ENCODE assay signal across 24 mouse cellular contexts in genomic region chr11:32194086-32194485, GRCm38 (mm10). TPM values are rescaled to one million over a fixed set of nuclear protein-coding genes. Genes with fewer than 3 reads are reported as not detected.
DNase-seq lines count a peak whose midpoint lies in the region; ATAC-seq and TF ChIP-seq lines count a peak whose summit lies in the region.
"Had no signal": no experiment of that assay in that cellular context is flagged by ENCODE, and none has a peak within 500 bp of the region (broad histone marks: within the 10 kb centered on the region; RNA-seq: fewer than 3 reads in every experiment).

No protein-coding gene starts in this region.

- H3K79me2 ChIP-seq in heart, adult 2 months (replicated peaks; ENCODE audit: control insufficient read depth, insufficient read depth, low read length), result no peaks in the 10 kb centered on the region

- no peaks in the 10 kb centered on the region for H3K4me1 ChIP-seq in forebrain, embryonic 11.5 days (replicated peaks; ENCODE audit: control insufficient read depth, insufficient read depth, low read length)
- H3K4me1 ChIP-seq in forebrain, embryonic 10.5 days, result peaks cover 16% of the 10 kb centered on the region
- peaks cover 41% of the 10 kb centered on the region for H3K4me1 ChIP-seq in heart, embryonic 10.5 days
- H3K4me1 ChIP-seq in heart, adult 2 months (ENCODE audit: control insufficient read depth, insufficient read depth, low read length), result no peaks in the 10 kb centered on the region
- H3K4me1 ChIP-seq in liver, embryonic 11.5 days (replicated peaks; ENCODE audit: control insufficient read depth, insufficient read depth, low read length), result peaks cover 15% of the 10 kb centered on the region
- no peaks in the 10 kb centered on the region for H3K4me1 ChIP-seq in liver, postnatal 0 days (ENCODE audit: insufficient read depth)
- H3K4me1 ChIP-seq: forebrain, embryonic 13.5 days; forebrain, embryonic 15.5 days had no signal

- no peak overlapping the region for H3K27ac ChIP-seq in forebrain, embryonic 11.5 days (ENCODE audit: low read depth, low read length)
- H3K27ac ChIP-seq in forebrain, embryonic 10.5 days, result no peak overlapping the region
- H3K27ac ChIP-seq in heart, embryonic 10.5 days, result no peak overlapping the region
- H3K27ac ChIP-seq in heart, adult 2 months, result no peak overlapping the region
- H3K27ac ChIP-seq in liver, embryonic 11.5 days (ENCODE audit: low read depth, low read length), result no peak overlapping the region
- H3K27ac ChIP-seq in liver, postnatal 0 days (ENCODE audit: low read depth), result no peak overlapping the region
- H3K27ac ChIP-seq: embryonic facial prominence, embryonic 10.5 days; embryonic facial prominence, embryonic 12.5 days; forebrain, embryonic 13.5 days; forebrain, embryonic 15.5 days had no signal

- intact Hi-C loops in heart, adult 2 months (cut with DNase I), result no loop called here

- no peak overlapping the region for H3K4me3 ChIP-seq in forebrain, embryonic 11.5 days (ENCODE audit: low read depth, low read length)
- no peak overlapping the region for H3K4me3 ChIP-seq in forebrain, embryonic 10.5 days
- no peak overlapping the region for H3K4me3 ChIP-seq in heart, embryonic 10.5 days
- H3K4me3 ChIP-seq in heart, adult 2 months, result no peak overlapping the region
- H3K4me3 ChIP-seq in liver, embryonic 11.5 days (ENCODE audit: low read depth, low read length), result no peak overlapping the region
- H3K4me3 ChIP-seq in liver, postnatal 0 days (ENCODE audit: low read depth, low read length), result no peak overlapping the region
- H3K4me3 ChIP-seq: embryonic facial prominence, embryonic 10.5 days; embryonic facial prominence, embryonic 12.5 days; forebrain, embryonic 13.5 days; forebrain, embryonic 15.5 days had no signal

- peak; percentile 47 for DNase-seq in forebrain, embryonic 11.5 days (ENCODE audit: low spot score)
- no peak for DNase-seq in forebrain, embryonic 10.5 days (ENCODE audit: extremely low spot score, low spot score)
- peak; percentile 63 for DNase-seq in heart, embryonic 10.5 days (ENCODE audit: low spot score)
- DNase-seq in heart, adult 2 months, result no peak
- peak; percentile 26 for DNase-seq in liver, embryonic 11.5 days (ENCODE audit: low spot score)
- DNase-seq in liver, postnatal 0 days, result no peak
- DNase-seq in testis, postnatal 10 days (ENCODE audit: low spot score), result peak; percentile 36
- DNase-seq in testis, postnatal 14 days (ENCODE audit: low spot score), result no peak
- DNase-seq: adrenal gland, adult 8-10 months; adrenal gland, postnatal 36 days; B cell, adult 2 months; cerebellum, adult 11-12 months; cerebellum, adult 2 months; cerebellum, adult 9-10 months; cerebellum, postnatal 10 days had no signal

- no peaks in the 10 kb centered on the region for H3K27me3 ChIP-seq in forebrain, embryonic 11.5 days (ENCODE audit: control insufficient read depth, insufficient read depth, low read length)
- peaks cover 16% of the 10 kb centered on the region; the same call in 1 of the 2 replicates for H3K27me3 ChIP-seq in forebrain, embryonic 10.5 days (ENCODE audit: poor library complexity, severe bottlenecking)
- H3K27me3 ChIP-seq in heart, embryonic 10.5 days (ENCODE audit: insufficient read depth, poor library complexity, severe bottlenecking), result peaks cover 38% of the 10 kb centered on the region; the same call in 1 of the 2 replicates
- no peaks in the 10 kb centered on the region for H3K27me3 ChIP-seq in heart, adult 2 months (ENCODE audit: control insufficient read depth, insufficient read depth, low read length)
- no peaks in the 10 kb centered on the region for H3K27me3 ChIP-seq in liver, embryonic 11.5 days (replicated peaks; ENCODE audit: control insufficient read depth, insufficient read depth, low read length)
- no peaks in the 10 kb centered on the region for H3K27me3 ChIP-seq in liver, postnatal 0 days (ENCODE audit: insufficient read depth, low read length)
- H3K27me3 ChIP-seq: CH12.LX; forebrain, embryonic 13.5 days; forebrain, embryonic 15.5 days had no signal

- no peak for TF ChIP-seq EP300 in heart, adult 2 months (IDR thresholded peaks at IDR 0.05; ENCODE audit: insufficient read depth, low read depth, low read length)
- no peak for TF ChIP-seq EP300 in liver, postnatal 0 days (IDR thresholded peaks at IDR 0.05; ENCODE audit: low read depth)

- TF ChIP-seq POLR2A in heart, adult 2 months (IDR thresholded peaks at IDR 0.05; ENCODE audit: insufficient read depth, low read depth, low read length), result no peak

- H3K9me3 ChIP-seq in forebrain, embryonic 11.5 days (ENCODE audit: control insufficient read depth, low read length), result no peaks in the 10 kb centered on the region
- no peaks in the 10 kb centered on the region for H3K9me3 ChIP-seq in forebrain, embryonic 10.5 days
- no peaks in the 10 kb centered on the region for H3K9me3 ChIP-seq in heart, embryonic 10.5 days
- H3K9me3 ChIP-seq in liver, embryonic 11.5 days (ENCODE audit: control insufficient read depth, low read length), result no peaks in the 10 kb centered on the region
- H3K9me3 ChIP-seq in liver, postnatal 0 days (ENCODE audit: low read length), result no peaks in the 10 kb centered on the region
- H3K9me3 ChIP-seq: embryonic facial prominence, embryonic 10.5 days; embryonic facial prominence, embryonic 12.5 days; forebrain, embryonic 13.5 days; forebrain, embryonic 15.5 days; G1E had no signal

- no peak for TF ChIP-seq CTCF in heart, adult 2 months (IDR thresholded peaks at IDR 0.05)
- TF ChIP-seq CTCF in liver, postnatal 0 days (IDR thresholded peaks at IDR 0.05; ENCODE audit: low read depth), result no peak

- H3K9ac ChIP-seq in forebrain, embryonic 11.5 days (ENCODE audit: low read length), result no peak overlapping the region
- no peak overlapping the region for H3K9ac ChIP-seq in heart, adult 2 months (ENCODE audit: low read depth, low read length)
- no peak overlapping the region for H3K9ac ChIP-seq in liver, embryonic 11.5 days (ENCODE audit: low read depth, low read length)
- no peak overlapping the region for H3K9ac ChIP-seq in liver, postnatal 0 days (replicated peaks)
- H3K9ac ChIP-seq: embryonic facial prominence, embryonic 12.5 days; forebrain, embryonic 13.5 days; forebrain, embryonic 15.5 days had no signal

- no peak for ATAC-seq in forebrain, embryonic 11.5 days (replicated peaks; ENCODE audit: low FRiP score)
- no peak for ATAC-seq in liver, embryonic 11.5 days (replicated peaks; ENCODE audit: low FRiP score)
- no peak for ATAC-seq in liver, postnatal 0 days
- ATAC-seq: activated CD4-positive, CD25-positive, alpha-beta regulatory T cell, adult 4 months; CD4-positive, CD25-positive, alpha-beta regulatory T cell, adult 4 months; forebrain, embryonic 13.5 days; forebrain, embryonic 15.5 days; Patski had no signal

- WGBS in forebrain, embryonic 11.5 days, result 89% methylated on average over 10 of the region's 10 CpGs
- 86% methylated on average over 10 of the region's 10 CpGs for WGBS in forebrain, embryonic 10.5 days
- WGBS in heart, embryonic 10.5 days, result 74% methylated on average over 10 of the region's 10 CpGs
- 67% methylated on average over 10 of the region's 10 CpGs for WGBS in heart, adult 2 months
- WGBS in liver, embryonic 11.5 days, result 80% methylated on average over 10 of the region's 10 CpGs
- WGBS in liver, postnatal 0 days (ENCODE audit: insufficient replicate concordance), result 70% methylated on average over 10 of the region's 10 CpGs

- H3K36me3 ChIP-seq in forebrain, embryonic 11.5 days (ENCODE audit: control insufficient read depth, insufficient read depth, low read length), result no peaks in the 10 kb centered on the region
- no peaks in the 10 kb centered on the region for H3K36me3 ChIP-seq in forebrain, embryonic 10.5 days (replicated peaks)
- H3K36me3 ChIP-seq in heart, embryonic 10.5 days, result no peaks in the 10 kb centered on the region
- H3K36me3 ChIP-seq in heart, adult 2 months (ENCODE audit: control insufficient read depth, insufficient read depth, low read length), result no peaks in the 10 kb centered on the region
- no peaks in the 10 kb centered on the region for H3K36me3 ChIP-seq in liver, embryonic 11.5 days (ENCODE audit: control insufficient read depth, insufficient read depth, low read length)
- no peaks in the 10 kb centered on the region for H3K36me3 ChIP-seq in liver, postnatal 0 days (replicated peaks; ENCODE audit: insufficient read depth, low read length)
- H3K36me3 ChIP-seq: embryonic facial prominence, embryonic 10.5 days; embryonic facial prominence, embryonic 12.5 days; forebrain, embryonic 15.5 days had no signal

- no peak overlapping the region for H3K4me2 ChIP-seq in forebrain, embryonic 11.5 days (ENCODE audit: low read depth, low read length, severe bottlenecking)
- H3K4me2 ChIP-seq in liver, embryonic 11.5 days, result no peak overlapping the region
- H3K4me2 ChIP-seq in liver, postnatal 0 days (ENCODE audit: low read depth, low read length), result no peak overlapping the region
- H3K4me2 ChIP-seq: embryonic facial prominence, embryonic 12.5 days; forebrain, embryonic 13.5 days; forebrain, embryonic 15.5 days had no signal

RNA-seq across cellular contexts. Expression of gene Il9r, which starts 6.0 kb away (rescaled TPM):
- polyA plus RNA-seq in forebrain, embryonic 11.5 days (2014; fragmentation: Nextera tagmentation; extraction: Ambion mirVana), result not detected in 2 replicates
- not detected in 2 replicates for polyA plus RNA-seq in forebrain, embryonic 10.5 days (2016; fragmentation: Nextera tagmentation; extraction: Ambion mirVana)
- 0.14 TPM in 1 of 2 replicates, not detected in the other for polyA plus RNA-seq in heart, embryonic 10.5 days (2016; fragmentation: Nextera tagmentation; extraction: Ambion mirVana)
- not detected for total RNA-seq in heart, adult 2 months (2021)
- 0.03 and 0.37 TPM in 2 replicates for polyA plus RNA-seq in heart, adult 2 months (2012; rRNA removed)
- polyA plus RNA-seq in liver, embryonic 11.5 days (2014; fragmentation: Nextera tagmentation; extraction: Ambion mirVana), result 0.53 and 0.62 TPM in 2 replicates
- 0.05 TPM in 1 of 2 replicates, not detected in the other for polyA plus RNA-seq in liver, postnatal 0 days (2015; fragmentation: Nextera tagmentation; extraction: Ambion mirVana)
- polyA plus RNA-seq: cerebellum, adult 2 months; embryonic facial prominence, embryonic 10.5 days; embryonic facial prominence, embryonic 12.5 days; forebrain, embryonic 13.5 days; forebrain, embryonic 15.5 days; Patski had no signal

RNA-seq across cellular contexts. Expression of gene Snrnp25, which starts 11.1 kb away (rescaled TPM):
- polyA plus RNA-seq in forebrain, embryonic 11.5 days (2014; fragmentation: Nextera tagmentation; extraction: Ambion mirVana), result 86.2 and 92.7 TPM in 2 replicates
- polyA plus RNA-seq in forebrain, embryonic 10.5 days (2016; fragmentation: Nextera tagmentation; extraction: Ambion mirVana), result 118 and 120 TPM in 2 replicates
- 69.7 and 84.1 TPM in 2 replicates for polyA plus RNA-seq in heart, embryonic 10.5 days (2016; fragmentation: Nextera tagmentation; extraction: Ambion mirVana)
- total RNA-seq in heart, adult 2 months (2021), result 10 to 100 TPM; 10.0 to 13.3 TPM
- polyA plus RNA-seq in heart, adult 2 months (2012; rRNA removed), result 11.8 and 13.8 TPM in 2 replicates
- 96.7 and 114 TPM in 2 replicates for polyA plus RNA-seq in liver, embryonic 11.5 days (2014; fragmentation: Nextera tagmentation; extraction: Ambion mirVana)
- polyA plus RNA-seq in liver, postnatal 0 days (2015; fragmentation: Nextera tagmentation; extraction: Ambion mirVana), result 30.1 and 32.9 TPM in 2 replicates

RNA-seq across cellular contexts. Expression of gene Rhbdf1, which starts 28.0 kb away (rescaled TPM):
- 20.4 and 21.3 TPM in 2 replicates for polyA plus RNA-seq in forebrain, embryonic 11.5 days (2014; fragmentation: Nextera tagmentation; extraction: Ambion mirVana)
- polyA plus RNA-seq in forebrain, embryonic 10.5 days (2016; fragmentation: Nextera tagmentation; extraction: Ambion mirVana), result 21.9 and 22.9 TPM in 2 replicates
- polyA plus RNA-seq in heart, embryonic 10.5 days (2016; fragmentation: Nextera tagmentation; extraction: Ambion mirVana), result 40.8 and 42.4 TPM in 2 replicates
- 10 to 100 TPM; 22.8 to 23.9 TPM for total RNA-seq in heart, adult 2 months (2021)
- 70.3 and 92.8 TPM in 2 replicates for polyA plus RNA-seq in heart, adult 2 months (2012; rRNA removed)
- polyA plus RNA-seq in liver, embryonic 11.5 days (2014; fragmentation: Nextera tagmentation; extraction: Ambion mirVana), result 16.9 and 19.1 TPM in 2 replicates
- 4.8 and 6.4 TPM in 2 replicates for polyA plus RNA-seq in liver, postnatal 0 days (2015; fragmentation: Nextera tagmentation; extraction: Ambion mirVana)

RNA-seq across cellular contexts. Expression of gene Mpg, which starts 32.2 kb away (rescaled TPM):
- polyA plus RNA-seq in forebrain, embryonic 11.5 days (2014; fragmentation: Nextera tagmentation; extraction: Ambion mirVana), result 27.7 and 28.0 TPM in 2 replicates
- polyA plus RNA-seq in forebrain, embryonic 10.5 days (2016; fragmentation: Nextera tagmentation; extraction: Ambion mirVana), result 31.0 and 31.2 TPM in 2 replicates
- 21.3 and 26.3 TPM in 2 replicates for polyA plus RNA-seq in heart, embryonic 10.5 days (2016; fragmentation: Nextera tagmentation; extraction: Ambion mirVana)
- 1 to 10 TPM; 5.1 to 6.2 TPM for total RNA-seq in heart, adult 2 months (2021)
- polyA plus RNA-seq in heart, adult 2 months (2012; rRNA removed), result 5.2 and 6.0 TPM in 2 replicates
- polyA plus RNA-seq in liver, embryonic 11.5 days (2014; fragmentation: Nextera tagmentation; extraction: Ambion mirVana), result 29.6 and 30.8 TPM in 2 replicates
- 13.5 and 14.2 TPM in 2 replicates for polyA plus RNA-seq in liver, postnatal 0 days (2015; fragmentation: Nextera tagmentation; extraction: Ambion mirVana)

Comparison
In these comparisons a context has a peak if more than half of its experiments do, and no peak if none do; other contexts are left out.
1. DNase-seq: peak in forebrain, embryonic 11.5 days (single experiment), heart, embryonic 10.5 days (single experiment), liver, embryonic 11.5 days (single experiment) and testis, postnatal 10 days (single experiment); none in forebrain, embryonic 10.5 days (single experiment), heart, adult 2 months (0 of 2), liver, postnatal 0 days (single experiment) and testis, postnatal 14 days (single experiment).